Mouse (Mus musculus): ENCODE results near the gene Ifi35. TPM values are rescaled to one million over a fixed set of nuclear protein-coding genes. Genes with fewer than 3 reads are reported as not detected.

Ifi35 gene
- polyA plus RNA-seq, 1 experiment from 2014 or later = 4.3 TPM

GRCm38 (mm10) chr11:101506269-101506780 lies 58.1 kb downstream of the Ifi35 start:
- Histone ChIP-seq H3K4me1 (replicated peaks) (no peaks in the 10 kb centered on the region), H3K27ac (replicated peaks) (no peak overlapping the region), H3K4me2 (no peak overlapping the region), H3K9ac (no peak overlapping the region), H3K9me3 (no peaks in the 10 kb centered on the region), H3K27me3 (no peaks in the 10 kb centered on the region), H3K36me3 (no peaks in the 10 kb centered on the region), H3K4me3 (no peak overlapping the region)
- 74% methylated on average over 5 of the region's 5 CpGs for WGBS
- ATAC-seq (ENCODE audit: low FRiP score, low read depth) = no peak

GRCm38 (mm10) chr11:101507090-101507489 lies 58.9 kb downstream of the Ifi35 start:
- Histone ChIP-seq H3K4me2 (no peak overlapping the region), H3K27me3 (no peaks in the 10 kb centered on the region), H3K4me3 (no peak overlapping the region), H3K9me3 (no peaks in the 10 kb centered on the region), H3K36me3 (no peaks in the 10 kb centered on the region), H3K9ac (no peak overlapping the region), H3K4me1 (replicated peaks) (no peaks in the 10 kb centered on the region), H3K27ac (replicated peaks) (no peak overlapping the region)
- WGBS = 91% methylated on average over 7 of the region's 7 CpGs
- no peak for ATAC-seq (ENCODE audit: low FRiP score, low read depth)

Small RNA genes lying within 50 kb of the gene (microRNA-seq; reads per million reads assigned to microRNA genes)
- gene Mir6929 = not detected

Other genes with a start within 250 kb of the Ifi35 start
- gene Ezh1, start 221.9 kb upstream of the Ifi35 start, polyA plus RNA-seq (2015; fragmentation: Nextera tagmentation; extraction: Ambion mirVana) = 26.5 and 27.4 TPM in 2 replicates
- 96.5 and 98.8 TPM in 2 replicates for gene Ramp2, start 202.4 kb upstream of the Ifi35 start, polyA plus RNA-seq (2015; fragmentation: Nextera tagmentation; extraction: Ambion mirVana)
- gene Vps25, start 194.7 kb upstream of the Ifi35 start, polyA plus RNA-seq (2015; fragmentation: Nextera tagmentation; extraction: Ambion mirVana) = 118 and 124 TPM in 2 replicates
- 8.5 and 9.5 TPM in 2 replicates for gene Wnk4, start 187.8 kb upstream of the Ifi35 start, polyA plus RNA-seq (2015; fragmentation: Nextera tagmentation; extraction: Ambion mirVana)
- 1.0 and 1.2 TPM in 2 replicates for gene Cntd1, start 169.4 kb upstream of the Ifi35 start, polyA plus RNA-seq (2015; fragmentation: Nextera tagmentation; extraction: Ambion mirVana)
- 223 and 225 TPM in 2 replicates for gene Coa3, start 169.3 kb upstream of the Ifi35 start, polyA plus RNA-seq (2015; fragmentation: Nextera tagmentation; extraction: Ambion mirVana)
- 173 and 175 TPM in 2 replicates for gene Becn1, start 146.1 kb upstream of the Ifi35 start, polyA plus RNA-seq (2015; fragmentation: Nextera tagmentation; extraction: Ambion mirVana)
- gene Psme3, start 132.2 kb upstream of the Ifi35 start, polyA plus RNA-seq (2015; fragmentation: Nextera tagmentation; extraction: Ambion mirVana) = 115 and 116 TPM in 2 replicates
- gene Aoc2, start 123.3 kb upstream of the Ifi35 start, polyA plus RNA-seq (2015; fragmentation: Nextera tagmentation; extraction: Ambion mirVana) = 1.5 and 2.1 TPM in 2 replicates
- gene Aoc3, start 117.8 kb upstream of the Ifi35 start, polyA plus RNA-seq (2015; fragmentation: Nextera tagmentation; extraction: Ambion mirVana) = 0.13 and 0.14 TPM in 2 replicates
- not detected in 2 replicates for gene G6pc, start 80.8 kb upstream of the Ifi35 start, polyA plus RNA-seq (2015; fragmentation: Nextera tagmentation; extraction: Ambion mirVana)
- 88.8 and 92.0 TPM in 2 replicates for gene Aarsd1, start 30.8 kb upstream of the Ifi35 start, polyA plus RNA-seq (2015; fragmentation: Nextera tagmentation; extraction: Ambion mirVana)
- gene Gm27029, start 23.6 kb upstream of the Ifi35 start, polyA plus RNA-seq (2015; fragmentation: Nextera tagmentation; extraction: Ambion mirVana) = 7.2 and 7.9 TPM in 2 replicates
- gene Rundc1, start 23.3 kb upstream of the Ifi35 start, polyA plus RNA-seq (2015; fragmentation: Nextera tagmentation; extraction: Ambion mirVana) = 32.0 and 33.2 TPM in 2 replicates
- gene Ptges3l, start 23.1 kb upstream of the Ifi35 start, polyA plus RNA-seq (2015; fragmentation: Nextera tagmentation; extraction: Ambion mirVana) = 3.0 and 4.0 TPM in 2 replicates
- gene Rpl27, start 6.1 kb upstream of the Ifi35 start, polyA plus RNA-seq (2015; fragmentation: Nextera tagmentation; extraction: Ambion mirVana) = 228 and 230 TPM in 2 replicates
- gene Rnd2, start 16.6 kb downstream of the Ifi35 start, polyA plus RNA-seq (2015; fragmentation: Nextera tagmentation; extraction: Ambion mirVana) = 85.3 and 86.0 TPM in 2 replicates
- gene Vat1, start 17.8 kb downstream of the Ifi35 start, polyA plus RNA-seq (2015; fragmentation: Nextera tagmentation; extraction: Ambion mirVana) = 123 and 135 TPM in 2 replicates
- 2.8 and 3.0 TPM in 2 replicates for gene Brca1, start 103.5 kb downstream of the Ifi35 start, polyA plus RNA-seq (2015; fragmentation: Nextera tagmentation; extraction: Ambion mirVana)
- 87.6 and 92.4 TPM in 2 replicates for gene Nbr1, start 103.7 kb downstream of the Ifi35 start, polyA plus RNA-seq (2015; fragmentation: Nextera tagmentation; extraction: Ambion mirVana)
- 5.0 and 5.3 TPM in 2 replicates for gene Tmem106a, start 133.8 kb downstream of the Ifi35 start, polyA plus RNA-seq (2015; fragmentation: Nextera tagmentation; extraction: Ambion mirVana)
- gene Gm11634, start 150.8 kb downstream of the Ifi35 start, polyA plus RNA-seq (2015; fragmentation: Nextera tagmentation; extraction: Ambion mirVana) = not detected in 2 replicates
- gene Rdm1, start 178.8 kb downstream of the Ifi35 start, polyA plus RNA-seq (2015; fragmentation: Nextera tagmentation; extraction: Ambion mirVana) = 17.9 and 19.8 TPM in 2 replicates
- gene Arl4d, start 217.1 kb downstream of the Ifi35 start, polyA plus RNA-seq (2015; fragmentation: Nextera tagmentation; extraction: Ambion mirVana) = 5.6 and 7.6 TPM in 2 replicates